Mouse (Mus musculus) retina, embryonic 14.5 days (tissue): ENCODE measurements around the gene Tmem141.

Experiments
- DNase-seq: peaks from one replicate; pipeline ENCODE4 v3.0.0-alpha.2; 2015; ENCODE audit warnings: low spot score

Tmem141 gene

GRCm38 (mm10) chr2:25607761-25608622, 13.8 kb downstream of the Tmem141 start, which contains the start of gene Rabl6:
Gene Rabl6, minus strand, starts transcription at chr2:25608521.
- peak; percentile 94 for DNase-seq

GRCm38 (mm10) chr2:25602526-25602925, 19.3 kb downstream of the Tmem141 start:
- DNase-seq: no peak

GRCm38 (mm10) chr2:25600037-25600436, 21.8 kb downstream of the Tmem141 start:
- no peak for DNase-seq

DNA sequence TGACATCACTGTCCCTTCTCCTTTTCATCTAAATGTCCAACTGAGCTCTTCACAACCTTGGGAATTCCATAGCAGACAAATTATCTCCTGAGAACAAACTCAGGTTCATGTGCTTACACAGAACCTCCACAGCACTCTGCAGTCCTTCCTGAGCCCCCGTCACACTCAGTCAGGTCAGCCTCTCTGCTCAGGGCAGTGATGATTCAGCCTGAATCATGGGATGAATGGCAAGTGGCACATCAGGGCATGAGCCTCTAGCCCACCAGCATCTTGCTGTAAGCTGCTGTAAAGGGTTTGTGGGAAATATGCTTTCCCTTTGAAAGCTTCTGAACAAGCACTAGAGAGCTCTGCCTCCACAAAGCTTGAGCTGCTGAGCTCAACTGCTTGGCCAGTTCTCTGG, 23.1 kb downstream of the Tmem141 start:
- DNase-seq: no peak

GRCm38 (mm10) chr2:25596765-25597510, 24.9 kb downstream of the Tmem141 start:
- DNase-seq: no peak

DNA sequence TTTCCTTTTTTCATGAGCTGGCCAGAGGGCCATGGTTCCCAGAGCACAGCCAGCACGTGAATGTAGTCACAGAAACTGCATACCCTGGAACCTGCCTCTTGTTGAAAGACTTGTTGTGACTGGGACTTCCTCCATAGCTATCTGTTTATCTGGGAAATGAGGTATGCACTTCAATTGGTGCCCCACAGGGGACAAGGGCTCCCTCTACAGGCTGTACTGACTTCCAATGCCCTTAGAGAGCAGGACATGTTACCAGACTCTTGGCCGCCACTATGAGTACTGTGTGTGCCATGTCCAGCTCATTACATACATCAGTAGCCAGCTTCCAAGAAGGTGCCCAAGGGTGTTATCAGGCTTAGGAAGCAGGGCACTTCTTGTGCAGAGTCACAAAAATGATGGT, 29.9 kb downstream of the Tmem141 start:
- peak; percentile 31 for DNase-seq

GRCm38 (mm10) chr2:25588227-25588907, 33.4 kb downstream of the Tmem141 start:
- DNase-seq: no peak

GRCm38 (mm10) chr2:25587290-25587689, 34.5 kb downstream of the Tmem141 start:
- DNase-seq: no peak

DNA sequence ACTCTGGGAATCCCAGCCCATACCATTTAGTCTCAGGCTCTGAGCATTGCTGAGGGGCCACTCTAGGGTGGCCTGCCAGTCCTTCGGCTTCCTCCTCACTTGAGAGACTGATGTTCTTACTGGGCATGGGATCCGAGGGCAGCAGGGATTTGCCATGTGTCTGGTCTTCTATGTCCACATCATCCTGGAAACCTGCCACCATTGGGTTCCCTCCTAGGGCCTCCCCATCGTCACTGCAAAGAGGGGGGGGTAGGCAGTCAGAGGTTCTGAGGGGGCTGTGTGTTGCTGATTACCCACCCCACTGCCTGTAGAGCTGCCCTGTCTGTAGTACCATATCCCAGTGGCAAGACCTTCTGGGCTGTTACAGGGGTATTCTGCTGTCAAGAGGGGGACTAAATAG, 36.2 kb downstream of the Tmem141 start:
- DNase-seq: no peak

DNA sequence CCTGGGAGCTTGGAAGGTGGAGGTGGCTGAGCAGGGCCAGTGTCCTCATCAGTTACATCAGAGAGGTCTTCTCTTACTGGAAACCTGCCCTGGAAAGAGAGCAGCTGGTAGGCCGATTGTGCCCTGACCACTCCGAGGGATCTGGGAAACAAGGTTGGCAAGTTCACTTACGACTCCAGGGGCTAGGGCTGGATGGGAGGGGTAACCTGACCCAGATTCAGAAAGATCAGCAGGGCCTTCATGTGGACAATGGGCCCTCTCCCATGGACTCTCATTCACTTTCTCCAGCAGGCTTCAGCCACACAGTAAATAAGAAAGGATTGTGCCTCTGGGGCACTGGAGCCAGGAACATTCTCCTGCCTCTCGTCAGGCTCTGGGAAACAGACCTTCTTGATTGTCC, 36.9 kb downstream of the Tmem141 start:
- no peak for DNase-seq

DNA sequence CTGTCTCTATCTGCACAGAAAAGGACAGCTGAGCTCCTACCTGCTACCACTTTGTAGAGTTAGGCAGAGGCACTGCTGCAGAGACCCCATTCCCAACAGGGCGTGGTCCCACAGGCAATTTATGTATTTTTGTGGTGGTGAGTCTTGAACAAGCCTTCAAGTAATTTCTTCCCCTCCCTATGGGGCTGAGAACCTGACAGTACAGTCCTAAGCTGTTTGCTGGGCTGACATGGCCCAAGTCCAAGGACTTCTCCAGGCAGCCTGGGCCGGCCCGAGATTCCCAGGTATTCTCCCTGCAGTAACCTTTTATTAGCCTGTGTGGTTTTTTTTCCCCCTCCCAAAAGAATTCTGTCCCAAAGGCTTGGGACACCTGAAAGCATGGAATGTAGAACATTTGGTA, 37.7 kb downstream of the Tmem141 start:
- no peak for DNase-seq

- no peak for DNase-seq
These were observed 38.2 kb downstream of the Tmem141 start for GRCm38 (mm10) chr2:25583571-25583970.

DNA sequence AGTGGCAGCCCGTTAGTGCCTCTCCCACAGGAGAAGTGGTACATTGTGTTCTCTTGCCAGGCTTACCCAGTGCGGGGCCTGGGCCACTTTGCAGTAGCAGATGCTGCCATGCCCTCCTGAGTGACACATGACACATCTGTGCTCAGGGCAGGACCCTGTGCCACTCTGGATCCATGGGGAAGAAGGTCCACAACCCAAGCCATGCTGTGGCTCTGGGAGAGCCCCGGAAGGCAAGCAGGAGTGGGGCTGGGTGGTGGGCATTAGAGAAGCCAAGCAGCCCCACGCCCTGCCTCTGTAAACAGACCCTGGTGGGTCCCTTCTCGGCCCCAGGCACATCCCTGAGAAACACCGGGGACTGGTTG, 38.7 kb downstream of the Tmem141 start:
- no peak for DNase-seq

DNA sequence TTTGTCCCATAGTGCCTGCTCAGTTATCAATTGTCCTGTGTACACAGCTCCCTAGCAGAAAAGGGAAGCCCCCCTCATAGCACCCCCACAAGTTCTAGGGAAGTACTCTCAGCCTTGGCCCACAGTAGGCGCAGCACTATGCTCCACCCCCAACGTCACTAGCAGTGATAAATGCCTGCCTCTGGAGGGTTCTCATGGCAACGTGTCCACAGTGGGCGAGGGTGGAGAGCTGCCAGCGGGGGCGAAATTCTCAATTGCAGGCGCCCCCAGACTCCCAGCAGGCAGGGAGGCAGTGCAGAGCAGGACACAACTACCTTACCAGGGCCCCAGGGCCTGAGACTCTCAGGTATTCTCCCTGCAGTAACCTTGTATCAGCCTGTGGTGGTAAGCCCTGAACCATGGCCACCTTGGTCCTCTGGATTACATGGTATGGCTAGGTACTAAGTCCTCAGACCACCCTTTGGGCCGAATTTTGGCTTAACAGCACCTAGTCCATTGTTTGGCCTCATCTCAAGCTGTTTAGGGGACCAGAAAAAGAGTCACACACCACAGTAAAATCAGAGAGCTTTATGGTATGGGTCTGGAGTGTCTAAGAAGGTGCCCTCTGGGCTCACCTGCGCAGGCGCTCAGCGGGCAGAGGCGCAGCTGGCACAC, 39.2 kb downstream of the Tmem141 start:
- DNase-seq: peak; percentile 9

DNA sequence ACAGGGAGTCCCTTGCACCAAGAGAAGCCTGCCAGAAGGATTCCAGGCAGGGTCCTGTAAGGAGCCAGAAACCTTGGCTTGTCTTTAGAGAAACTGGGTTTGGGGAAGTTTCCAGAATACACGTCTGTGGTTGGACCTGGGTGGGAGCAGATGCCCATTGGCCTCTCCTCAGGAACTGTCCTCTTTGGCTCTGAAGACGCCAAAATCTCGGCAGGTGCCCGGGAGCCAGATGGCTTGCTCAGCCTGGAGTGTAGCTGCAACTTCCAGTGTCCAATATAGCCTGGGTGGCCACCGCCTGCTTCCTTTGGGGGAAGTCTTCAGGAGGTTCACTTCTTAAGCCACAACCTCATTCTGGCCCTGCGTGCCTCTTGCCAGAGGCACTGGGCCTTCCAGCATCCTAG, 39.9 kb downstream of the Tmem141 start:
- DNase-seq: no peak

DNA sequence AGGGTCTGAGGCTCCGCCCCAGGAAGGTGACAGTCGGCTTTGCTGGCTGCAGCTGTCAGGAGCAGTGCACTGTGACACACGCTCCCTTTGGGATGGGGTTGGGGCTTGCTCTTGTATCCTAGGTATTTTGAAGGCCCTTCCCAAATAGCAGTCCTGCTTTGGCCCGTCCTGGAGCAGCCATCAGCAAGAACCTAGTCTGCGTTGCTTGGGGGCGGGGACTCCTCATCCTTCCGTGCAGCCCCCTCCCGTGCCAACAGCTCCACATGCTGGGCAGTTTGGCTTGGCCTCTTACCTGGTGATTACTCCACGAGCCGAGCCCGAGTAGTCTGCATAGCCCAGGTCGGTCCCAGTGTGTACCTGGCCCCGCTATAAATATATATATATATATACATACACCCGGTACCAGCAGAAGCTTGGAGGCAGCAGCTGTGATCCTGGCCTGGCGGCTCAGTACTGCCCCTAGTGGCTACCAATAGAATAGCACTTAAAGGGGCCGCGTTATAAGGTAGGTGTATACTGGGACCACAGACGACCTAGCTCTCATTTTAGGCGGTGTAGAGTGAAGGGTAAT, 40.4 kb downstream of the Tmem141 start, which contains the start of gene Ajm1:
Gene Ajm1, minus strand, starts transcription at position 464 of the 571 bp plus-strand sequence.
- DNase-seq: peak; percentile 91

DNA sequence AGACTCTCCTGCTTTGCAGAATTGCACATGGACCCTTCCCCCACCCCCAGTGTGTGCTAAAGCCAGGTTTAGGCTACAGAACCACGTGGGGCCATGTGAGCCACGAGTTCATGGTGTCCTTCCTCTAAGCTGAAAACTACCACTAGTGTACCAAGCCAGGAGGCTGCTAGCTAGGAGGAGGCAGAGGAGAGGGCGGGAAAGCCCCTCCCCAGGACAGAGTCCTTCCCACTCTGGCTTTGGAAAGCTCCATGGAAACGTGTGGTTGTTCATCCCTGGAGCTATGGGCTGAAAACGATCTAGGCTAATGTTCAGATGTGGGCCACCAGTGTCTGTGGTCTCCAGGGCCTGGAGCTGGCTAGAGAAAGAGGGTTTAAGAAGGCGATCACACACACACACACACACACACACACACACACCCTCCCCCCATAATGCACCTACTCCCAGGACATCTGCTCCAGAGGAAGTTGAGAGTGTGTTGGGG, 41.1 kb downstream of the Tmem141 start:
- DNase-seq: no peak

DNA sequence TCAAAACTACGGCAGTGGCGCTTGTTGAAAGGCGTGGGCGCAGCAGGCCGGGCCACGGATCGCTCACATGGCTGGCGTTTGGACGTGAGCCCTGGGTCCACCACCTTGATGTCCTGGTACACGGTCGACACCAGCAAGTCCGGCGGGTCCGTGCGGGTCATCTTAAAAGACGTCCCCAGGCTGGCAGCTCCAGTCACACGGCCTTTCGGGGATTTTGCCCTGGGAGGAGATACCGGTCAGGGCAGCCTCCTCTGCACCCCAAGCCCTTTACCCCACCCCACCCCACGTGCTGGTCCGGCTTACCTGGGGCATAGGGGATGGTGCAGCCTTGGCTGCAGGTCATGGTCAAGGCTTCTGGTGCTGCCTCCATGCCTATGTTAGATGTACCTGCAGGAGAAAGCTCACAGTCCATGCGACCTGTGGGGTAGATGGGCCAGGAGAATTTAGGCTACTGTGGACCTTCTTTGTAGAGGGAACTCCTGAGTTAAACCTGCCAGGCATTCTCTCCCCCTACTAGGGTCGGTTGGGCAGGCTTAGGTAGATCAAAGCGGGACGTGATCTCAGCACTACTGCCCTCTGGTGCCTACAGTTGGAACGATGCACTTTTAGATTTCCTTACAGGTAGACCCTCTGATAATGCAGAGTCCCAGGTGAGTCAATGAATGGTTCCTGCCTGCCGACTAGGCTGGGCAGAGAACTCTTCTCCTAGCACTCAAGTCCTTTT, 41.9 kb downstream of the Tmem141 start:
- peak; percentile 70 for DNase-seq

DNA sequence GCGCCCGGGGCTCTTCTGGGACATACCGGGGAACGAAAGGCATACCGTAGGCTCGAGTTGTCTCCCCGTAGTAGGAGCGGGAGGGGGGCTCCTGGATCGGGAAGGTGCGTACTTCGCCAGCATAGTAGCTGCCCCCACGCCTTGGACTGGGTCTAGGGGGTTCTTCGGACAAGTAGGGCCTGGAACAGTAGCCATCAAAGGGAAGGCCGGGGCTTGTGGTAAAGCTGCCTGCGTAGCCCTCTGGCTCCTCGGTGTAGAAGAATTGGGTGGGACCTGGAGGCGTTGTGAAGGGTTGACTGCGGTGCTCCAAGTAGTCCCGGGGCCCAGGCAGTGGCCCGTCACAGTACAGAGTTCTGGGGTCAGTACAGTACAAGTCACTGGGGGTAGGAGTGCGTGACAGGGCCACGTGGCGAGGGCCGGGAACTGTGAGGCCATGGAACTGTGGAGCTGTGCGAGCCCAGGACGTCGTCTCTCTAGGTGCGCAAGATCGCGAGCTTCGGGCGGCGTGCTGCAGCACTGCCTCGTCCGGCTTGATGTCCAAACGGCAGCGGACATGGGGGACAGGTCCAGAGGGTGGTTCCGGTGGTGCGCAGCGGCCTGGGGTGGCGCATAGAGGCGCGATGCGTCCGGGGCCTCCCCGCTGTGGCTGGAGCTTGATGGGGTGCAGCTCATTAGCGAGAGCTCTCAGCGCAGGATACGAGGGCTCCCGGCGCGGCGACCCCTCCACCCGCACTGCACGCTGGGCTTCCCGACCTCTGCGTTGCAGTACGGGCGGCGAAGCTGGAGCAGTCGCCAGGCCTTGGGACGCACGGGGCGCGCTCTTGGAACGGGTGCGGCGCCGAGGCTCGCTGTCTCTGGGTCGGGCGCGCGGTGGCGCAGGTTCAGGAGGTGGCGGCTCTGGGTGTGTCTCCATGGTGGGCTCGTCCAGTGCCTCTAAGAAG, 42.7 kb downstream of the Tmem141 start:
- no peak for DNase-seq
